Mouse (Mus musculus) kidney, embryonic 15.5 days (tissue): ENCODE results near the gene Tmem132a. TPM values are rescaled to one million over a fixed set of nuclear protein-coding genes. Genes with fewer than 3 reads are reported as not detected.
A peak's percentile ranks its signal among the peaks of the same experiment; 100 is the strongest.

Experiments used
- ATAC-seq: fragments of 200-750 bp; cut with Nextera tagmentation; replicated peaks from 2 replicates; pipeline ENCODE4 v1.8.0; 2017; ENCODE audit warnings: moderate TSS enrichment; ENCODE audit not compliant: low FRiP score
- H3K27ac ChIP-seq: fragments of 300-500 bp; sonication (generic); 2 replicates; pipeline ENCODE4 v1.5.1; 2015; ENCODE audit warnings: mild to moderate bottlenecking, inconsistent platforms
- H3K27me3 ChIP-seq: fragments of 300-500 bp; sonication (generic); 2 replicates; pipeline ENCODE4 v1.6.1; 2015; ENCODE audit warnings: inconsistent platforms
- H3K36me3 ChIP-seq: fragments of 300-500 bp; sonication (generic); 2 replicates; pipeline ENCODE4 v1.6.1; 2015; ENCODE audit warnings: inconsistent platforms
- H3K4me1 ChIP-seq: fragments of 300-500 bp; sonication (generic); 2 replicates; pipeline ENCODE4 v1.6.1; 2015; ENCODE audit warnings: inconsistent platforms
- H3K4me2 ChIP-seq: fragments of 300-500 bp; sonication (generic); 2 replicates; pipeline ENCODE4 v1.6.1; 2015; ENCODE audit warnings: moderate library complexity, mild to moderate bottlenecking, inconsistent platforms
- H3K4me3 ChIP-seq: fragments of 300-500 bp; sonication (generic); replicated peaks from 2 replicates; pipeline ENCODE4 v1.5.1; 2015; ENCODE audit warnings: mild to moderate bottlenecking, inconsistent platforms
- H3K9ac ChIP-seq: fragments of 300-500 bp; sonication (generic); 2 replicates; pipeline ENCODE4 v1.6.1; 2015; ENCODE audit warnings: mild to moderate bottlenecking, inconsistent platforms
- H3K9me3 ChIP-seq: fragments of 300-500 bp; sonication (generic); replicated peaks from 2 replicates; pipeline ENCODE4 v1.6.1; 2016; ENCODE audit warnings: inconsistent platforms
- WGBS: fragments of 180-500 bp; shearing (Covaris S2); methylation state at CpG from one replicate; pipeline ENCODE4 v1.1.7; 2015; ENCODE audit warnings: mixed read lengths; 5-methylcytosine and 5-hydroxymethylcytosine counted together
- polyA plus RNA-seq: library from polyadenylated mRNA; unstranded; fragments of >200 nt; fragmentation: Nextera tagmentation; extraction: Ambion mirVana; gene quantifications from 2 replicates; pipeline ENCODE4 v1.2.1, GENCODE M21; 2015

The Tmem132a gene
- polyA plus RNA-seq, 1 experiment from 2014 or later: 89.7 TPM

DNA sequence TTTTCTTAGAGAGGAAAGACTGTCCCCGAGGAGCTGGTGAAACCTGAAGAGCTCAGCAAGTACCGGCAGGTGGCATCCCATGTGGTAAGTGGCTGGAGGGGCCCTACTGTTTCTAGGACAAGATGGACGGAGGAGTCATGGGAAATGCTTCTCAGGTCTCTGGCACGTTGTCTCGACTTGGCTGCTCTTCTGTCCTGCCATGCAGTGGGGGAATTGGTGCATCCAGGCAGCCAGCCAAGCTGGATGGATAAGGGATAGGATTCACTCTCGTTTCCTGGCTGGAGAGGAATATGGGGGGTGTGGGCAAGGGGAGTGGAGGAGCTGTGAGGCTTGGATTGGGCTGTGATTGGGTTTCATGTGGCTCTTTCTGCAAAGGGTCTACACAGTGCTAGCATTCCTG lies 30.6 kb upstream of the Tmem132a start:
- Histone ChIP-seq H3K27ac (no peak overlapping the region), H3K9me3 (no peaks in the 10 kb centered on the region), H3K4me1 (peaks cover 25% of the 10 kb centered on the region), H3K4me3 (no peak overlapping the region), H3K36me3 (peaks cover 80% of the 10 kb centered on the region), H3K27me3 (no peaks in the 10 kb centered on the region), H3K4me2 (no peak overlapping the region), H3K9ac (no peak overlapping the region)
- WGBS: 85% methylated on average over 6 of the region's 6 CpGs
- ATAC-seq: no peak

DNA sequence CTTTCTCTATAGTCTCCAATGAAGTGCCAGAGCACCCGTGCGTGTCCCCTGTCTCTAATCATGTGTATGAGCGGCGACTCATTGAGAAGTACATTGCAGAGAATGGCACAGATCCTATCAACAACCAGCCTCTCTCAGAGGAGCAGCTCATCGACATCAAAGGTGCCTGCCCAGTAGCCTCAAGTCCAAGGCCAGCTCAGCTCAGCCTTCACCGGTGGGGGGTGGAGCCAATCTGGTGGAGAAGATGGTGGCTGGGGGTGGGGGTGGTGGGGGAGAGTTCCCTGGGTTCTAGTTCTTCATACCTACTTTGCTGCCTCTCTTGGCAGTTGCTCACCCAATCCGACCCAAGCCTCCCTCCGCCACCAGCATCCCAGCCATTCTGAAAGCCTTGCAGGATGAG lies 27.8 kb upstream of the Tmem132a start:
- Histone ChIP-seq H3K4me2 (0 out of 2 replicates have a peak overlapping the region, but pooled peaks have one; percentile 72), H3K4me1 (peaks cover 17% of the 10 kb centered on the region), H3K36me3 (peaks cover 52% of the 10 kb centered on the region), H3K9me3 (no peaks in the 10 kb centered on the region), H3K4me3 (no peak overlapping the region), H3K27ac (no peak overlapping the region), H3K9ac (peak overlapping the region; percentile 2; the same call in 1 of the 2 replicates), H3K27me3 (no peaks in the 10 kb centered on the region)
- ATAC-seq: no peak
- 78% methylated on average over 8 of the region's 8 CpGs for WGBS

DNA sequence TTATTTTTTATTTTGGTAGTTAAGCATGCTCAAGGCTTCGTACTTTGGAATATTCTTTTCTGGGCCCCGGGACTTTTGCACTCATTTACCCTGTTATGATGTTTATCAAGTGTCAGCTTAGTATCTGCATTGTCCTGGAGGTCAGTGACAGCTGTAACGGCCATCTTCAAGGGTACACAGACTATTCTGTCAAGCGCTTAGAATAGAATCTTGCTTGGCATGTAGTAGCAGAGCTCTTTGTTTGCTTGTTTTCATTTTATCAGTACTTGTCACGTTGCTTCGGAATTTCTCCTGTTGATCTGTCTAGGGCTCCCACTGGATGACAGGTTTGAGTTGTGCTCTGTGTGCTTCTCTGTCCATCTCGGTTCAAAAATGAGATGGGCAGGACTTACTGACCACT lies 27.1 kb upstream of the Tmem132a start:
- H3K4me1 ChIP-seq: peaks cover 17% of the 10 kb centered on the region
- peak overlapping the region; percentile 89 for H3K9ac ChIP-seq
- no peak for ATAC-seq
- no peak overlapping the region for H3K27ac ChIP-seq
- H3K27me3 ChIP-seq: no peaks in the 10 kb centered on the region
- H3K36me3 ChIP-seq: peaks cover 46% of the 10 kb centered on the region
- no peaks in the 10 kb centered on the region for H3K9me3 ChIP-seq
- 78% methylated on average over 7 of the region's 7 CpGs for WGBS
- peak overlapping the region; percentile 72 for H3K4me2 ChIP-seq
- peak overlapping the region; percentile 80 for H3K4me3 ChIP-seq

DNA sequence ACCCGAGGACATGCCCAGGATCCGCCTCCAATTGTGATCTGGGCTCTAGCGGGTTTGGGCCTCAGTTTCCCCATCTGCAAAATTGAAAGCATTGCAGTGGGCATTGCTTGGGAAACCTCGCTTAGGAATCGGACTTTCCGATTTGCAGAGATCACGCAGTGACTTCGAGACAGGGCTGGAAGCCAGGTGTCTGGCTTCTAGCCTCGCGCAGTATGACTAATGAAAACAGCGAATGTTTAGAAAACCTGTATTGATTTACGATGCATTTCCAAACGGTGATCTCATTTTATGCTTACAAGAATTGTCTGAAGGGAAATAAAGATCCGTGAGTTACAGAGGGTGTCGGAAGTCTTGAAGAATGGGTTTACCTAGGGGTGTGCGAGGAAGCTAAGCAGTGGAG lies 26.0 kb upstream of the Tmem132a start:
- no peak for ATAC-seq
- H3K4me3 ChIP-seq: peak overlapping the region; percentile 80
- no peaks in the 10 kb centered on the region for H3K9me3 ChIP-seq
- peaks cover 17% of the 10 kb centered on the region for H3K4me1 ChIP-seq
- peaks cover 34% of the 10 kb centered on the region for H3K36me3 ChIP-seq
- peak overlapping the region; percentile 89 for H3K9ac ChIP-seq
- H3K27ac ChIP-seq: peak overlapping the region; percentile 96
- H3K4me2 ChIP-seq: peak overlapping the region; percentile 72
- no peaks in the 10 kb centered on the region for H3K27me3 ChIP-seq
- WGBS: under 1% methylated on average over 16 of the region's 16 CpGs

DNA sequence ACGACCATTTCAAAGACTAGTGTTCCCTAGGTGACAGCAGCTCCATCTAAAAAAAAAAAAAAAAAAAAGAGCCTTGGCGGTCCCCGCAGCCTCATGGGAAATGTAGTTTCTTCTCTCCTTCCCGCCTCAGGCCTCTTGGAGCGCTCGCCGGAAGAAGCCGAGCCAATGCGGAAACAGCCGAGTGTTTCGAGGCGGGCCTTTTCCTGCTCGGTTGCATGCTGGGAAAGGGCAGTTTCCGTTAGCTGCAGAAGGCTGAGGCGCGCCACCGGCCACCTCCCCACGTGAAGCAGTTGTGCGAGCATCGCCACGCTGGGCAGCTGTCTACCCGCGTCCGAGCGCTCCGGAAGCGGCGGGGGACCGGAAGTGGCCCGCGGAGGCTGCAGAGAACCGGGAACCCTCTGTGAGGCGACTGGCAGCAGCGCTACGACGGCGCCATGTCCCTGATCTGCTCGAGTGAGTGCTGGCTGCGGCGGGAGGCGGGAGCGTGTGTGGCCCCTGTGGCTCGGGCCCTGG lies 25.3 kb upstream of the Tmem132a start, which contains the start of gene Prpf19:
Prpf19 (plus strand) TSS at position 216 of the 513 bp plus-strand sequence.
- H3K27ac ChIP-seq: peak within 1 kb of the TSS; percentile 96
- under 1% methylated on average over 43 of the region's 43 CpGs for WGBS
- peak; percentile 96 for ATAC-seq

DNA sequence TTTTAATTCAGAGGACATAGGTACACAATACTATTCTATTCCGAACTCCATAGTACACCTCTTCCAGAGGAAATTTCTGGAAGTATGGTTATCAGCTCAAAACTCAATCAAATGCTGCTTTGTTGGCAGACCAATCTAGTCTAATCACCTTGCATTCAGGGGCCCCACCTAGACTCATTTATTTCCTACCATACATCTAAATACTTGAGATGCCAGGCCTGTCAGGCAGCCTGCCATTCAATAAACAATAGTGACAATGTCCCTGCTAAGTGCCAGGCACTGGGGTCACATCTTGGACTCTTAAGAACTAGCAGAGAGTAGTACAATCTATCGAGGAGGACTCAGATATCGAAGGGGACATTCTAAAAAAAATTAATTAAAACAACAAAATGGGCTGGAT lies 22.5 kb upstream of the Tmem132a start:
- Histone ChIP-seq H3K27ac (no peak overlapping the region), H3K9me3 (no peaks in the 10 kb centered on the region), H3K4me3 (no peak overlapping the region), H3K9ac (no peak overlapping the region), H3K36me3 (no peaks in the 10 kb centered on the region), H3K4me1 (peaks cover 17% of the 10 kb centered on the region), H3K4me2 (no peak overlapping the region), H3K27me3 (no peaks in the 10 kb centered on the region)
- WGBS: 93% methylated on average over 3 of the region's 3 CpGs
- ATAC-seq: no peak

More for the DNA sequence above, 25.3 kb upstream of the Tmem132a start, which contains the start of gene Prpf19:
- Histone ChIP-seq H3K9me3 (no peaks in the 10 kb centered on the region), H3K27me3 (no peaks in the 10 kb centered on the region), H3K4me2 (peak within 1 kb of the TSS; percentile 72), H3K36me3 (peaks cover 28% of the 10 kb centered on the region), H3K4me3 (peak within 1 kb of the TSS; percentile 80), H3K4me1 (peaks cover 17% of the 10 kb centered on the region), H3K9ac (peak within 1 kb of the TSS; percentile 89)

DNA sequence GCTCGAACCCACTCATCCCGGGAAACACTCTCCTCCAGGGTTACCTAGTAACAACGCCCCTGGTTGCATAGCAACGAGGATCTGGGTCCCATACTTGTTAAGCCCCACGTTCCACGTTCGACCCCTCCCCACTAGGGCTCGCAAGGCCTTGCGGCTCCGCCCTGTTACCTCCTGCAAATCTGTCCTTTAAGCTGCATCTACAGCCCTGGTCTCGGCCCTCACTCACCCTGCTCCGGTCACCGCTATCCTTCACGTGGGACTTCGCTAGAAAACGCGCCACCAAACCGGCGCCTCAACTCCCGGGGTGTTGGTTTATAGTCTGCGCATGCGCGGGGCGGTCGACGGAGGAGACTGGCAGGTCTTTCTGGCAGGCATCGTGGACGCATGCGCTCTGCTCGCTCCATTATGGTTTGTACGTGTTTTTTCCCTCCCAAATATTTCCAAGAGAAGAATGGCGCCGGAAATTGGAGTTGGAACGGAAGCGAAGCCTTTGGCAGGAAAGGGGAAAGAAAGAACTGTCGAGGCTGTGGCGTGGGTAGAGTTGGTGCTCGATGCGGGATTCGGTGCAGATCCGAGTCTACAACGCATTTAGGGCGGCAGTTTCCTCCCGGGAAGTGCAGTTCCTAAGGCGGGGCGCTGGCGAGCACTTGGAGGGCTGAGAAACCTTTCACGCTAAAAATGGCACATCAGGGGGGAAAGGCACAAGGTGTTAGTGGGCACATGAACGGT lies 11.8 kb upstream of the Tmem132a start, which contains the start of gene Tmem109:
Tmem109 (minus strand) TSS at position 576 of the 729 bp plus-strand sequence.
- peak; percentile 93 for ATAC-seq
- Histone ChIP-seq H3K4me1 (peaks cover 34% of the 10 kb centered on the region), H3K4me3 (peak within 1 kb of the TSS; percentile 63), H3K27ac (peak within 1 kb of the TSS; percentile 95), H3K27me3 (no peaks in the 10 kb centered on the region), H3K4me2 (peak within 1 kb of the TSS; percentile 96), H3K36me3 (peaks cover 9% of the 10 kb centered on the region; the same call in 1 of the 2 replicates), H3K9ac (peak within 1 kb of the TSS; percentile 65), H3K9me3 (peaks cover 10% of the 10 kb centered on the region; the same call in 1 of the 2 replicates)
- WGBS: under 1% methylated on average over 49 of the region's 49 CpGs

DNA sequence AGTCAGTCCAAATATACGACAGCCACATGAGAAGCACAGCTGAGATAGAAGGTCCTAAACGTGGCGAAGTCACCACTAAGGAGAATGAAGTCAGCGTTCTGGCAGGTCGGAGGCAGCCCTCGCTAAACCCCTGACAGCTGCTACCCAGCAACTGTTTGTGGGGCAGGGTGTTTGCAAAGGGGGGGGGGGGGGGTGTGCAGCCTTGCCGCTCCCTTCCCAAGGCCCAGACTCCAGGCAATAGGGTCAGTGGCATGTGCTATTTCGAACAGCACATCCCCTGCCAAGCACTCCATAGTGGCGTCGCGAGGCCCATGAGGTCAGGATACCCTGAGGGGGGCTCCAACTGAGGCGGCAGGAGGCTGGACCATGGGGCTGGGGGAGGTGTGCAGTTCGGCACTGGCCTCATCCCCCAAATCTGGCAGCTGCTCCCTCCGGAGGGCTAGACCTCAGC lies 11.3 kb upstream of the Tmem132a start:
- Histone ChIP-seq H3K9ac (peak overlapping the region; percentile 65), H3K9me3 (peaks cover 10% of the 10 kb centered on the region; the same call in 1 of the 2 replicates), H3K27ac (peak overlapping the region; percentile 95), H3K27me3 (no peaks in the 10 kb centered on the region), H3K4me2 (peak overlapping the region; percentile 96), H3K4me3 (peak overlapping the region; percentile 63), H3K4me1 (peaks cover 34% of the 10 kb centered on the region), H3K36me3 (peaks cover 9% of the 10 kb centered on the region; the same call in 1 of the 2 replicates)
- 2% methylated on average over 13 of the region's 14 CpGs for WGBS
- peak; percentile 31 for ATAC-seq

DNA sequence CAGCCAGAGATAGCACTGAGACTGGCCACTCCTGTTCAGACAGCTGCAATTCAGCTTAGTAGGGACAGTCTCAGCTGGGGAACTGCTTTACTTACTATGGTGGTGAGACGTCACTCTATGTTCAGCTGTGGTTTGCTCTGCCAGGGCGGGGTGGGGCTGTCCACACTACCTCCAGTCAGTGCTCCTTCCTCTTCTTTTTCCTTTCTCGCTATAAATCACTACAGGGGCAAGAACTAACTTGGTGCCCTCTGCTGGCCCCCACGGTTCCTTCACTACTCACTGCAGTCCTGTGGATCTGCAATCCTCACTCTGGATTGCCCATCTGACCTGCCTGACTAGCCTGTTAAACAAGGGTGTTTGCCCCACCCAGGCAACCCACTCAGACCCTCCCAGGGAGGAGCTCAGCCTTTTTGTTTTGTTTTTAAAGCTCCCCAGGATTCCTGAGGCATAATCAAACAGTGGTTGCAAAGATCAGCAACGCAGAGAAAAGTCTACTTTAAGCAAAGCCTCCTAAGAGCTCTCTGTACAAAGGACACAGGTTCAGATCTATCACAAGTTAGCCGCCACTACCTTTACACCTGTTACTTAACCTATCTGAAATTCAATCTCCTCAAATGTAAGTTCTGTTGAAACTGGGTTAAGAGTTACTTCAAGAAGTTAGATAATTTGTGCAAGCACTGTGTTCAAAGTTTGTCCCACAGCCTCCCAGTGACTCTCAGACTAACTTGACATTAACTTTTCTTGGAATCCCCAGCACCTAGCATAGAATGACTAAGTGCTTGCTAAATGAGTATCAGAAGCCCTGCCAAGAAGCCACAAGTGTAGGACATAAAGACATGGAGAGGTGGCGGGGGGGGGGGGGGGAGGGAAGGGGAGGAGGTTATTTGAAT lies 10.6 kb upstream of the Tmem132a start:
- H3K27me3 ChIP-seq: no peaks in the 10 kb centered on the region
- H3K27ac ChIP-seq: no peak overlapping the region
- 38% methylated on average over 7 of the region's 7 CpGs for WGBS
- H3K4me2 ChIP-seq: peak overlapping the region; percentile 96
- ATAC-seq: 0 out of 2 replicates have a peak, but pooled peaks have one; percentile 3
- H3K9me3 ChIP-seq: peaks cover 8% of the 10 kb centered on the region; the same call in 1 of the 2 replicates
- peak overlapping the region; percentile 65 for H3K9ac ChIP-seq
- peak overlapping the region; percentile 63 for H3K4me3 ChIP-seq
- H3K4me1 ChIP-seq: peaks cover 34% of the 10 kb centered on the region
- peaks cover 9% of the 10 kb centered on the region; the same call in 1 of the 2 replicates for H3K36me3 ChIP-seq

DNA sequence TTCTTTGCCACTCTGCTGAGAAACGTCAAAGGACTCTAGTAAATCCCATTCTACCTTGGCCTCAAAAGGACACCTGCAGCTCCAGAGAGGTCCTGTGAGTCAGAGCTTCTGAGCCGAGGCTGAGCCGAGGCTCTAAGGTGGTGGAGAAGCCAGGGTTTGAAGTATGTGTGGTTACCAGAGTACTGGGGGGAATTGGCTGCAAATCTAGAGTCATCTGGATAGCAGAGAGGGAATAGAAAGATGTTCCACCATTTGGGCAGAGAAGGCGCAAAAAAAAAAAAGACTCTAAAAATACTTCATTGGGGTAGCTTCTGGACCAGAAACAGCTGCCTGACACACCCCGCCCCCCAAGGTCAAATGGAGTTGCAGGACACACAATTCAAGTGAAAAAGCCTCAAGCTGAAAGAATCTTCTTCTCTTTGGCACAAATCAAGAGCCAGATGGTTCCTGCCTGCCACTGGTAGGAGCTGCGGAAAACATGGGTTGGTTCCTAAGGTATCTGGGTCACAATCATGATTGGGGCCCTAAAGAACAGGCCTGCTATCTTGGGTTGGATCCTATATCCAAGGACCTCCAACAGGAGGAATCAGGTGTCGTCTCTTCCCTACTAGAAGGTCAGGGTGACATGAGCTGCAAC lies 8.6 kb upstream of the Tmem132a start:
- Histone ChIP-seq H3K4me3 (no peak overlapping the region), H3K4me2 (no peak overlapping the region), H3K36me3 (peaks cover 19% of the 10 kb centered on the region), H3K27ac (no peak overlapping the region), H3K9ac (no peak overlapping the region), H3K27me3 (no peaks in the 10 kb centered on the region), H3K9me3 (no peaks in the 10 kb centered on the region), H3K4me1 (peaks cover 34% of the 10 kb centered on the region)
- no peak for ATAC-seq
- 83% methylated on average over 7 of the region's 7 CpGs for WGBS

DNA sequence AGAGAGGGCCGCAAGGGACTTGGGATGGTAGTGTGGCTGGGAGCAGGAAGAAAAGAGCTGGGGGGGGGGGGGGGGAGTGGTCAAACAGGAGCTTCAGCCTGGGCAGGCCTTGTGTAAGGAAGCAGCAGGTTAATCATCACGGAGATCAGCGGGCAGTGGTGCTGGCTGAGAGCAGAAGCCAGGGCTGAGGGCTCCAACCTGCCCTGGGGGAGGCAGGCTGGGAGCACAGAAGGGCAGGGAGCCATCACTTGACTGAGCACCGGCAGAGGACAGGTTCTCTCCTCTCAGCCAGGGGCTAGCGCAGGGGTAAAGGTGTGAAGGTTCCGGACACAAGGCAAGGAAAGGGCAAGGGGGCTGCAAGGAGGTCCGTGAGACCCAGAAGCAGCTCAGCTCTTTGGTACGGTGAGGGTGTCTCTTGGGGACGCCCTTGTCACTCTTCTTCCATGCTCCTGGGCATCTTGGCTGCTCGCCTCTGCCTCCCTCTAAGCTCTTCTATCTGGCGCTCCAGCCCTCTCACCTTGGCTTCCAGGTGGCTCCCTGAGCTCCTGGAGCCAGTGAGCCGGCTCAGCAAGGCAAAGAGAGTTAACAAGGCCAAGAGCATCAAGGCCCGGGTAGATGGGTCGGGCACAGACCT lies 1.7 kb upstream of the Tmem132a start:
- Histone ChIP-seq H3K27ac (peak overlapping the region; percentile 93), H3K27me3 (no peaks in the 10 kb centered on the region), H3K9me3 (no peaks in the 10 kb centered on the region), H3K4me2 (no peak overlapping the region), H3K4me3 (no peak overlapping the region), H3K9ac (no peak overlapping the region), H3K4me1 (peaks cover 32% of the 10 kb centered on the region), H3K36me3 (peaks cover 42% of the 10 kb centered on the region)
- WGBS: 73% methylated on average over 14 of the region's 14 CpGs
- ATAC-seq: peak; percentile 40; the same call in 1 of the 2 replicates
